Mouse (Mus musculus) thymus, postnatal 25 days (tissue): ENCODE results near the gene Lst1.

Experiments used
- DNase-seq: peaks from one replicate; pipeline ENCODE4 v3.0.0; 2022

Lst1 gene

GRCm38 (mm10) chr17:35156461-35157200 is 31.6 kb downstream of the Lst1 start:
- DNase-seq = no peak

GRCm38 (mm10) chr17:35155451-35155850 is 32.8 kb downstream of the Lst1 start:
- no peak for DNase-seq

GRCm38 (mm10) chr17:35154616-35155015 is 33.6 kb downstream of the Lst1 start:
- DNase-seq = no peak

- DNase-seq = no peak
Observed at GRCm38 (mm10) chr17:35153931-35154330, 34.3 kb downstream of the Lst1 start.

GRCm38 (mm10) chr17:35153077-35153476 is 35.2 kb downstream of the Lst1 start:
- no peak for DNase-seq

- no peak for DNase-seq
Observed at GRCm38 (mm10) chr17:35152121-35152520, 36.1 kb downstream of the Lst1 start.

- no peak for DNase-seq
Observed at GRCm38 (mm10) chr17:35147922-35148639, 40.2 kb downstream of the Lst1 start.

GRCm38 (mm10) chr17:35147348-35147747 is 40.9 kb downstream of the Lst1 start:
- DNase-seq = no peak

- no peak for DNase-seq
Observed at GRCm38 (mm10) chr17:35146139-35146538, 42.1 kb downstream of the Lst1 start.

- no peak for DNase-seq
Observed at GRCm38 (mm10) chr17:35141971-35142370, 46.3 kb downstream of the Lst1 start.

GRCm38 (mm10) chr17:35140490-35140996 is 47.7 kb downstream of the Lst1 start:
- no peak for DNase-seq

- no peak for DNase-seq
Observed at GRCm38 (mm10) chr17:35139269-35139668, 49.0 kb downstream of the Lst1 start.

- no peak for DNase-seq
Observed at GRCm38 (mm10) chr17:35135591-35136320, 52.5 kb downstream of the Lst1 start.
